Mouse (Mus musculus) brain, embryonic 14.5 days (tissue): Measurements from ENCODE around the gene Zc3h14.

Experiments
- CTCF ChIP-seq: fragments of 200-500 bp; IDR thresholded peaks from 2 replicates; pipeline ENCODE4 v1.5.1; 2012; ENCODE audit warnings: inconsistent platforms, mild to moderate bottlenecking, moderate library complexity, borderline replicate concordance; ENCODE audit not compliant: insufficient read depth, insufficient read length; ENCODE audit errors: extremely low read depth
- POLR2A ChIP-seq: fragments of 200-500 bp; IDR thresholded peaks from 2 replicates; pipeline ENCODE4 v1.6.1; 2012; ENCODE audit warnings: mild to moderate bottlenecking, inconsistent platforms, borderline replicate concordance; ENCODE audit not compliant: poor library complexity, insufficient read depth, insufficient read length, severe bottlenecking; ENCODE audit errors: extremely low read depth

DNA sequence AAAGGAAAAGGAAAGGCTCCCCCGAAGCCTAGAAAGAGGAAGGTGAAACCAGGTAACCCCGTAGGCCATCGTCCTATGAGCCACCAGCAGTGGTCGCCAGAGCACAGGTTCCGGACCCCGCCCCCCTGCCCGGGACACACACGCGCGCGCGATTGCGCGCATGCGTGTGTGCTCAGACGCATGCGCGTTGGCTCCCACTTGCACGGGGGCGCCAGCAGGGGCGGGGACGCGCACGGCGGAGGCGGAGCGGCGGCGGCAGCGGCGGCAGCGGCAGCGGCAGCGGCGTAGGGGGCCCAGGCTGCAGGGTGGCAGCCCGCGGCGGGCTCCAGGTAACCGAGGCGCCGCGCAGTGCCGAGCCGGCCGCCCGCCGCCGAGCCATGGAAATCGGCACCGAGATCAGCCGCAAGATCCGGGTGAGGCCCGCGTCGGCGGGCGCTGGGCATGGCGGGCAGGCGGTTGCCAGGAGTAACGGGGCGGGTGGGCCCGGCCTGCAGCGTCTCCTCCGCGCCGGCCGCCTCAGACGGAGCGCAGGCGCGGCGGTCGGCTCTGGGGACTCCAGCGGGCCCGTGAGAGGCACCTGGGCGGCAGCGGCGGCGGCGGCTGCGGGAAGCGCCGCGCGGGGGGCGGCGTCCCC lies at the start of gene Zc3h14:
- TF ChIP-seq CTCF (peak; percentile 71), POLR2A (peak; percentile 61; the same call in 1 of the 2 replicates)
